Mouse (Mus musculus): ENCODE measurements around the gene Nudt15. TPM values are rescaled to one million over a fixed set of nuclear protein-coding genes. Genes with fewer than 3 reads are reported as not detected.
"Not testable (repeated sequence)": the region's sequence is repeated elsewhere in the genome, so short reads cannot be mapped to it uniquely, and the experiment has no call there.

Nudt15 gene
- polyA plus RNA-seq (2012; rRNA removed): 3.6 TPM in 2 replicates

- DNase-seq: no peak
- no peak for TF ChIP-seq POLR2A (IDR thresholded peaks at IDR 0.05; ENCODE audit: control insufficient read depth, extremely low read depth, insufficient read depth, low read length, poor library complexity)
- no peak for TF ChIP-seq CTCF (IDR thresholded peaks at IDR 0.05; ENCODE audit: borderline replicate concordance, control insufficient read depth, extremely low read depth, insufficient read depth, low read length, poor library complexity)
- no peak within 1 kb of the TSS for H3K4me3 ChIP-seq (ENCODE audit: control insufficient read depth, insufficient read depth, low read length)
- H3K4me1 ChIP-seq (replicated peaks; ENCODE audit: control insufficient read depth, insufficient read depth, low read length): no peaks in the 10 kb centered on the region; the same call in 1 of the 2 replicates
- 93% methylated on average over 3 of the region's 3 CpGs for WGBS
- H3K27me3 ChIP-seq (ENCODE audit: control insufficient read depth, insufficient read depth, low read length): no peaks in the 10 kb centered on the region
- no peak within 1 kb of the TSS for H3K27ac ChIP-seq (ENCODE audit: control insufficient read depth, insufficient read depth, low read length)
- H3K36me3 ChIP-seq (ENCODE audit: control insufficient read depth, insufficient read depth, low read length): no peaks in the 10 kb centered on the region
Observed at GRCm38 (mm10) chr14:73548051-73548450, at the start of gene Nudt15. Gene Nudt15, minus strand, starts transcription at chr14:73548242.

- H3K4me1 ChIP-seq (replicated peaks; ENCODE audit: control insufficient read depth, insufficient read depth, low read length): no peaks in the 10 kb centered on the region
- no peaks in the 10 kb centered on the region for H3K27me3 ChIP-seq (ENCODE audit: control insufficient read depth, insufficient read depth, low read length)
- WGBS: 89% methylated on average over 1 of the region's 1 CpGs
- H3K4me3 ChIP-seq (ENCODE audit: control insufficient read depth, insufficient read depth, low read length): no peak overlapping the region
- H3K27ac ChIP-seq (ENCODE audit: control insufficient read depth, insufficient read depth, low read length): no peak overlapping the region
- peaks cover 35% of the 10 kb centered on the region for H3K36me3 ChIP-seq (ENCODE audit: control insufficient read depth, insufficient read depth, low read length)
- DNase-seq: no peak
- TF ChIP-seq CTCF (IDR thresholded peaks at IDR 0.05; ENCODE audit: borderline replicate concordance, control insufficient read depth, extremely low read depth, insufficient read depth, low read length, poor library complexity) (no peak), POLR2A (IDR thresholded peaks at IDR 0.05; ENCODE audit: control insufficient read depth, extremely low read depth, insufficient read depth, low read length, poor library complexity) (no peak)
Observed at GRCm38 (mm10) chr14:73592166-73592565, 44.1 kb upstream of the Nudt15 start.

GRCm38 (mm10) chr14:73588080-73588479, 40.0 kb upstream of the Nudt15 start:
- peak; percentile 18 for DNase-seq
- Histone ChIP-seq H3K27ac (ENCODE audit: control insufficient read depth, insufficient read depth, low read length) (no peak overlapping the region), H3K4me3 (ENCODE audit: control insufficient read depth, insufficient read depth, low read length) (no peak overlapping the region), H3K27me3 (ENCODE audit: control insufficient read depth, insufficient read depth, low read length) (no peaks in the 10 kb centered on the region), H3K4me1 (replicated peaks; ENCODE audit: control insufficient read depth, insufficient read depth, low read length) (no peaks in the 10 kb centered on the region), H3K36me3 (ENCODE audit: control insufficient read depth, insufficient read depth, low read length) (peaks cover 24% of the 10 kb centered on the region)
- 96% methylated on average over 1 of the region's 1 CpGs for WGBS
- TF ChIP-seq POLR2A (IDR thresholded peaks at IDR 0.05; ENCODE audit: control insufficient read depth, extremely low read depth, insufficient read depth, low read length, poor library complexity): no peak
- no peak for TF ChIP-seq CTCF (IDR thresholded peaks at IDR 0.05; ENCODE audit: borderline replicate concordance, control insufficient read depth, extremely low read depth, insufficient read depth, low read length, poor library complexity)

GRCm38 (mm10) chr14:73576336-73576735, 28.3 kb upstream of the Nudt15 start:
- Histone ChIP-seq H3K36me3 (ENCODE audit: control insufficient read depth, insufficient read depth, low read length) (peaks cover 25% of the 10 kb centered on the region), H3K4me1 (replicated peaks; ENCODE audit: control insufficient read depth, insufficient read depth, low read length) (no peaks in the 10 kb centered on the region), H3K27ac (ENCODE audit: control insufficient read depth, insufficient read depth, low read length) (no peak overlapping the region), H3K27me3 (ENCODE audit: control insufficient read depth, insufficient read depth, low read length) (no peaks in the 10 kb centered on the region), H3K4me3 (ENCODE audit: control insufficient read depth, insufficient read depth, low read length) (no peak overlapping the region)
- no peak for DNase-seq
- no peak for TF ChIP-seq CTCF (IDR thresholded peaks at IDR 0.05; ENCODE audit: borderline replicate concordance, control insufficient read depth, extremely low read depth, insufficient read depth, low read length, poor library complexity)

- Histone ChIP-seq H3K4me1 (replicated peaks; ENCODE audit: control insufficient read depth, insufficient read depth, low read length) (no peaks in the 10 kb centered on the region), H3K4me3 (ENCODE audit: control insufficient read depth, insufficient read depth, low read length) (no peak overlapping the region), H3K27ac (ENCODE audit: control insufficient read depth, insufficient read depth, low read length) (no peak overlapping the region), H3K36me3 (ENCODE audit: control insufficient read depth, insufficient read depth, low read length) (peaks cover 17% of the 10 kb centered on the region), H3K27me3 (ENCODE audit: control insufficient read depth, insufficient read depth, low read length) (no peaks in the 10 kb centered on the region)
- TF ChIP-seq POLR2A (IDR thresholded peaks at IDR 0.05; ENCODE audit: control insufficient read depth, extremely low read depth, insufficient read depth, low read length, poor library complexity): no peak
- no peak for DNase-seq
- 95% methylated on average over 5 of the region's 5 CpGs for WGBS
Observed at GRCm38 (mm10) chr14:73574053-73574452, 26.0 kb upstream of the Nudt15 start.

GRCm38 (mm10) chr14:73571143-73571542, 23.1 kb upstream of the Nudt15 start:
- TF ChIP-seq POLR2A (IDR thresholded peaks at IDR 0.05; ENCODE audit: control insufficient read depth, extremely low read depth, insufficient read depth, low read length, poor library complexity) (no peak), CTCF (IDR thresholded peaks at IDR 0.05; ENCODE audit: borderline replicate concordance, control insufficient read depth, extremely low read depth, insufficient read depth, low read length, poor library complexity) (no peak)
- 93% methylated on average over 4 of the region's 4 CpGs for WGBS
- no peak for DNase-seq
- H3K36me3 ChIP-seq (ENCODE audit: control insufficient read depth, insufficient read depth, low read length): peaks cover 23% of the 10 kb centered on the region
- no peak overlapping the region for H3K27ac ChIP-seq (ENCODE audit: control insufficient read depth, insufficient read depth, low read length)
- no peak overlapping the region for H3K4me3 ChIP-seq (ENCODE audit: control insufficient read depth, insufficient read depth, low read length)
- H3K4me1 ChIP-seq (replicated peaks; ENCODE audit: control insufficient read depth, insufficient read depth, low read length): no peaks in the 10 kb centered on the region
- no peaks in the 10 kb centered on the region for H3K27me3 ChIP-seq (ENCODE audit: control insufficient read depth, insufficient read depth, low read length)

GRCm38 (mm10) chr14:73569831-73570230, 21.8 kb upstream of the Nudt15 start:
- DNase-seq; H3K27me3 ChIP-seq (ENCODE audit: control insufficient read depth, insufficient read depth, low read length); H3K27ac ChIP-seq (ENCODE audit: control insufficient read depth, insufficient read depth, low read length); H3K4me1 ChIP-seq (replicated peaks; ENCODE audit: control insufficient read depth, insufficient read depth, low read length); H3K4me3 ChIP-seq (ENCODE audit: control insufficient read depth, insufficient read depth, low read length): not testable (repeated sequence)
- 89% methylated on average over 4 of the region's 4 CpGs for WGBS
- peaks cover 20% of the 10 kb centered on the region for H3K36me3 ChIP-seq (ENCODE audit: control insufficient read depth, insufficient read depth, low read length)
